Mouse (Mus musculus): ENCODE measurements around the gene Btbd35f2.
"Not testable (repeated sequence)": the region's sequence is repeated elsewhere in the genome, so short reads cannot be mapped to it uniquely, and the experiment has no call there.

The Btbd35f2 gene

GRCm38 (mm10) chrX:32278094-32278493, at the start of gene Btbd35f2:
Gene Btbd35f2, plus strand, starts transcription at chrX:32278394.
- not testable (repeated sequence) for DNase-seq

Measured in kidney, postnatal 14 days (tissue).